Mouse (Mus musculus): ENCODE results near the gene Miox. TPM values are rescaled to one million over a fixed set of nuclear protein-coding genes. Genes with fewer than 3 reads are reported as not detected.

Miox gene
- total RNA-seq, 1 experiment from 2014 or later, result not detected

GRCm38 (mm10) chr15:89354455-89354854 is 20.3 kb downstream of the Miox start:
- no peak for ATAC-seq (ENCODE audit: extremely low read depth, insufficient number of reproducible peaks, low FRiP score, poor library complexity, severe bottlenecking)

GRCm38 (mm10) chr15:89355241-89356187 is 21.3 kb downstream of the Miox start, which contains the start of the genes Lmf2 and Ncaph2:
Gene Lmf2 (minus strand): TSS chr15:89355659.
Gene Ncaph2 (plus strand): TSS chr15:89355719.
- peak; percentile 90 for ATAC-seq (ENCODE audit: extremely low read depth, insufficient number of reproducible peaks, low FRiP score, poor library complexity, severe bottlenecking)

- no peak for ATAC-seq (ENCODE audit: extremely low read depth, insufficient number of reproducible peaks, low FRiP score, poor library complexity, severe bottlenecking)
Observed at GRCm38 (mm10) chr15:89356372-89356771, 22.2 kb downstream of the Miox start.

- no peak for ATAC-seq (ENCODE audit: extremely low read depth, insufficient number of reproducible peaks, low FRiP score, poor library complexity, severe bottlenecking)
Observed at GRCm38 (mm10) chr15:89358784-89359183, 24.6 kb downstream of the Miox start.

- no peak for ATAC-seq (ENCODE audit: extremely low read depth, insufficient number of reproducible peaks, low FRiP score, poor library complexity, severe bottlenecking)
Observed at GRCm38 (mm10) chr15:89363051-89363450, 28.9 kb downstream of the Miox start.

GRCm38 (mm10) chr15:89365141-89365551 is 30.9 kb downstream of the Miox start:
- no peak for ATAC-seq (ENCODE audit: extremely low read depth, insufficient number of reproducible peaks, low FRiP score, poor library complexity, severe bottlenecking)

GRCm38 (mm10) chr15:89372068-89372467 is 37.9 kb downstream of the Miox start:
- no peak for ATAC-seq (ENCODE audit: extremely low read depth, insufficient number of reproducible peaks, low FRiP score, poor library complexity, severe bottlenecking)

- ATAC-seq (ENCODE audit: extremely low read depth, insufficient number of reproducible peaks, low FRiP score, poor library complexity, severe bottlenecking), result no peak
Observed at GRCm38 (mm10) chr15:89372536-89372935, 38.3 kb downstream of the Miox start.

GRCm38 (mm10) chr15:89373027-89373761 is 39.0 kb downstream of the Miox start:
- ATAC-seq (ENCODE audit: extremely low read depth, insufficient number of reproducible peaks, low FRiP score, poor library complexity, severe bottlenecking), result peak; percentile 69

- peak; percentile 57 for ATAC-seq (ENCODE audit: extremely low read depth, insufficient number of reproducible peaks, low FRiP score, poor library complexity, severe bottlenecking)
Observed at GRCm38 (mm10) chr15:89373762-89374248, 39.6 kb downstream of the Miox start, which contains the start of gene Sco2. Gene Sco2 (minus strand): TSS chr15:89373846.

- no peak for ATAC-seq (ENCODE audit: extremely low read depth, insufficient number of reproducible peaks, low FRiP score, poor library complexity, severe bottlenecking)
Observed at GRCm38 (mm10) chr15:89374340-89374739, 40.1 kb downstream of the Miox start.

- no peak for ATAC-seq (ENCODE audit: extremely low read depth, insufficient number of reproducible peaks, low FRiP score, poor library complexity, severe bottlenecking)
Observed at GRCm38 (mm10) chr15:89374801-89375534, 40.8 kb downstream of the Miox start.

- no peak for ATAC-seq (ENCODE audit: extremely low read depth, insufficient number of reproducible peaks, low FRiP score, poor library complexity, severe bottlenecking)
Observed at GRCm38 (mm10) chr15:89376040-89376439, 41.8 kb downstream of the Miox start.

GRCm38 (mm10) chr15:89376957-89377356 is 42.8 kb downstream of the Miox start, which contains the start of gene Tymp:
Gene Tymp (minus strand): TSS chr15:89377039.
- no peak for ATAC-seq (ENCODE audit: extremely low read depth, insufficient number of reproducible peaks, low FRiP score, poor library complexity, severe bottlenecking)

- no peak for ATAC-seq (ENCODE audit: extremely low read depth, insufficient number of reproducible peaks, low FRiP score, poor library complexity, severe bottlenecking)
Observed at GRCm38 (mm10) chr15:89377362-89377761, 43.2 kb downstream of the Miox start.

- no peak for ATAC-seq (ENCODE audit: extremely low read depth, insufficient number of reproducible peaks, low FRiP score, poor library complexity, severe bottlenecking)
Observed at GRCm38 (mm10) chr15:89377938-89378828, 44.0 kb downstream of the Miox start.

GRCm38 (mm10) chr15:89378831-89379401 is 44.7 kb downstream of the Miox start, which contains the start of gene Odf3b:
Gene Odf3b (minus strand): TSS chr15:89379282.
- no peak for ATAC-seq (ENCODE audit: extremely low read depth, insufficient number of reproducible peaks, low FRiP score, poor library complexity, severe bottlenecking)
